Mouse (Mus musculus) adrenal gland, adult 18-20 months (tissue): ENCODE measurements around the gene Selp. TPM values are rescaled to one million over a fixed set of nuclear protein-coding genes. Genes with fewer than 3 reads are reported as not detected.

Experiments
- DNase-seq, 2 experiments: peaks; one replicate each; pipeline ENCODE4 v3.0.0; 2021 to 2022; ENCODE audit warnings: low spot score in 2 of 2
- total RNA-seq, 2 experiments: library from RNA; stranded (reverse); gene quantifications; 1 replicate in 1 of 2; 2 replicates in 1 of 2; pipeline ENCODE4 v1.2.3; 2021

Selp gene
- total RNA-seq, 2 experiments from 2014 or later = 0.43 to 0.96 TPM

- no peak for DNase-seq
Observed at GRCm38 (mm10) chr1:164176856-164177255, 61.8 kb downstream of the Selp start.

DNA sequence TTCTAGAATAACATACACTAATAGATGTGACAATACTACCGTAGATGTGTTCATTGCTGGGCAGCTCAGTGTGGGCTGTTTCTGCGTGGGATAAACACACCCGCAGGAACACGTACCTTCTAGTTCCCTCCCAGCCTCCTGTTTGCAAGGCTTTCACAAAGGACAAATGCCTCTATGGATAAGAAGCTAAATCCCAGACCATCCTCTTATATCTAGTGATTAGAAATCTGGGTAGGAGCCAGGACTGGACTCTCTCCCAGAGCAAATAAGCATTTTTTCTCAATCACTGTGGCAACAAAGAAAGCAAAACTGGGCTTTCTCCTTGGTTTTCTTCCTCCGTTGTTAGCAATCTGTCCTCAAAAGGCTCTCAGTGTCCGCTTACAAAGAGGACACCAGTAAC, 63.4 kb downstream of the Selp start:
- no peak for DNase-seq

GRCm38 (mm10) chr1:164184142-164184870, 69.2 kb downstream of the Selp start:
- DNase-seq = peak; percentile 52 to 69

DNA sequence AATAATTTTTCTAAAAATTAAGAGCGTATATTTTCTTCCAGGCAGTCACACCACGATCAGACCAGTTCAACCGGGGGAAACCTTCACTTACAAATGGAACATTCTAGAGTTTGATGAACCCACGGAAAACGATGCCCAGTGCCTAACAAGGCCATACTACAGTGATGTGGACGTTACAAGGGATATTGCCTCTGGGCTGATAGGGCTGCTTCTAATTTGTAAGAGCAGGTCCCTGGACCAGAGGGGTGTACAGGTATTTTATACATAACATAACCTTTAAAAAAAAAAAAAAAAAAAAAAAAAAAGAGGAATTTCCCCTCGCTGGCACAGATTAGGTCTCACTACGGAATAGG, 69.8 kb downstream of the Selp start:
- DNase-seq = no peak

DNA sequence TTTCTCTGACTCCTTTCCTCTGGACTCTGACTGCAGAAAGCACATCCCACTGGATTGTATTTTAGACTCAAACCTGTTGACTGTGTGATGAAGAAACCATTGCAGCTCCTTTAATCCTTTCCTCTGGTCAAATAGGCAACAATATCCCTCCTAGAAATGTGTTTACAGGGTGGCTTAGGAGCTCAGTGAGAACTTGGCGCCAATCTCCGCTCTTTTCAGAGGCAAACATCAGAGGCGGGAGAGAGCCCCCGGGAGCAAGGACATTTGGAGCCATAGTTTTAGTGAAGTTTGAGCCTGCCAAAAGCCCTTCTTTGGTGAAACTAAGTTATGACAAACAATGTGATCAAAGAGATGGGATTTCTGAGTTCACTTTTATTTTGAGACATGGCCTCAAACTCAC, 70.3 kb downstream of the Selp start:
- no peak for DNase-seq

DNA sequence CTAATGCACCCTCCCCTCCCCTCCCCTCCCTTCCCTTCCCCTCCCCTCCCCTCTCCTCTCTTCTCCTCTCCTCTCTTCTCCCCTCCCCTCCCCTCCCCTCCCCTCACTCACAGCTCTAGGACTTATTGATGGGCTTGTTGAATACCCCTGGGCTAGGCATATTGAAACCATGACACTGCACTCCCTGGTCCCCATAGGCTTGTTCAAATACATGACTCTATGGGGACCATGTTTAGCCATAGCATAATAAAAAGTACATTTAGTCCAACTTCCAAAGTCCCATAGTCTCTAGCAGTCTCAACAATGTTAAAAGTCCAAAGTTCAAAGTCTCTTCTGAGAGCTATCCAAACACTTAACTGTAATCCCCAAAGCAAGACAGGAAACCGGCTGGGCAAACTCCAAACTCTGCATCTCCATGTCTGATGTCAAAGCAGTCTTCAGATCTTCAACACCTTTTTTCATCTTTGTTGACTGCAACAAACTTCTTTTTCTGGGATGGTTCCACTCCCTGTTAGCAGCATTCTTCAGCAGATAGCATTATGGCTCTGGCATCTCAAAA, 72.0 kb downstream of the Selp start:
- no peak for DNase-seq

DNA sequence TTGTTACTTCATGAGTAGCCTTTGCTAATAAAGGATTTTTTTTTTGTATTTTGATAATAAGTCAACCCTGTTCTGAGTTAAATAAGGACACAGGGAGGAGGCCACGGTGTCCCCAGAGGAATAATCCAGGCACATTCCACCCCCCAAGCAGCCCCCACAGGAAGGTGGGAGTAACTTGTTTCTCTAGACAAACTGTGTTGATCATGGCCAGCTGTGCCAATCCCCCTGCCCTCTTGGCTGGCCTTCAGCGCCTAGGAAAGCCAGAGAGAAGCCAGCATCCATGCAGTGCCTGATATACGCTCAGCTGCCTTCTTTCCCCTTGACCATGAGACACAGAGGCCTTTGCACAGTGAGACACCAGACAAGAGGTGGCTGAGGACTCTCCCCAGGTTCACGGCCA, 84.5 kb downstream of the Selp start:
- no peak for DNase-seq

Other genes with a start within 250 kb of the Selp start
- 10 to 100 TPM; 14.3 to 16.5 TPM for gene Scyl3, start 186.2 kb upstream of the Selp start, total RNA-seq
- 1 to 10 TPM in 1 of 2 experiments, under 1 TPM in 1; 0.93 to 1.8 TPM for gene BC055324, start 120.5 kb upstream of the Selp start, total RNA-seq
- gene Mettl18, start 120.4 kb upstream of the Selp start, total RNA-seq = 1 to 10 TPM; 4.2 to 4.4 TPM
- 1 to 10 TPM; 5.6 to 8.0 TPM for gene Sele, start 67.0 kb upstream of the Selp start, total RNA-seq
- 1 to 10 TPM in 1 of 2 experiments, under 1 TPM in 1; 0.27 to 1.0 TPM for gene Sell, start 53.3 kb upstream of the Selp start, total RNA-seq
- 1 to 10 TPM; 1.7 to 4.5 TPM for gene F5, start 36.6 kb downstream of the Selp start, total RNA-seq
- 10 to 100 TPM; 17.0 to 30.0 TPM for gene Slc19a2, start 133.8 kb downstream of the Selp start, total RNA-seq
- 1 to 10 TPM; 6.7 to 6.9 TPM for gene Ccdc181, start 160.3 kb downstream of the Selp start, total RNA-seq
- 10 to 100 TPM; 11.4 to 11.9 TPM for gene Nme7, start 188.9 kb downstream of the Selp start, total RNA-seq
- 10 to 100 TPM; 23.1 to 26.9 TPM for gene Blzf1, start 192.2 kb downstream of the Selp start, total RNA-seq